Mouse (Mus musculus) cerebellum, adult 18-20 months (tissue): ENCODE measurements around the gene Cyp4f16.
"Not testable (repeated sequence)": the region's sequence is repeated elsewhere in the genome, so short reads cannot be mapped to it uniquely, and the experiment has no call there.

ENCODE experiments used
- DNase-seq, 2 experiments: peaks; one replicate each; pipeline ENCODE4 v3.0.0; 2021

Cyp4f16 gene

GRCm38 (mm10) chr17:32550900-32551770 is 14.8 kb downstream of the Cyp4f16 start:
- DNase-seq: peak; percentile 89 to 90

GRCm38 (mm10) chr17:32553016-32553415 is 16.7 kb downstream of the Cyp4f16 start:
- not testable (repeated sequence) for DNase-seq

DNA sequence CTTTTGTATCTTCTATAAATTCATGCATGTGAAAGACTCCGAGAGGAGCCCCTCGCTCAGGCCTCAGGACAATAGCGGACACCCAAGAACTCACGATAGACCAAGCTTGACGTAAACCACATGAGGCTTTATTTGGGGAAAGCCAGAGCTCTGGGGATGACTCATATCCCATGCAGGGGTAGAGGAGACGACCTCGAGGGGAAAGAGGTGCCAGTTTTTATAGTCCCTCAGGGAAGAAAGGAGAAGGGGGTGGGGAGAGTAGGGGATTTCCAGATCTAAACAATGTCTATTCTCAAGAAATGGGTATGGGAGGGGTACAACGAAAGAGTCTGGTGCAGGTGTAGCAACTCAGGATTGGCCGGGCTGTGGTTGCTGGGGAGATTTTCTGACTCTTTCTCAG is 18.0 kb downstream of the Cyp4f16 start:
- DNase-seq: not testable (repeated sequence)

GRCm38 (mm10) chr17:32563301-32563700 is 26.9 kb downstream of the Cyp4f16 start:
- not testable (repeated sequence) for DNase-seq

GRCm38 (mm10) chr17:32573286-32573685 is 36.9 kb downstream of the Cyp4f16 start:
- not testable (repeated sequence) for DNase-seq

- no peak for DNase-seq
Observed at GRCm38 (mm10) chr17:32577496-32578186, 41.3 kb downstream of the Cyp4f16 start.

GRCm38 (mm10) chr17:32596494-32596893 is 60.1 kb downstream of the Cyp4f16 start:
- DNase-seq: no peak
